Mouse (Mus musculus) frontal cortex, postnatal 25 days (tissue): Measurements from ENCODE around the gene Esrrg.
A peak's percentile ranks its signal among the peaks of the same experiment; 100 is the strongest.

Experiments used
- DNase-seq, 2 experiments: peaks; one replicate each; pipeline ENCODE4 v3.0.0; 2022; ENCODE audit warnings: low spot score in 2 of 2

Esrrg gene

GRCm38 (mm10) chr1:187649871-187650270, 41.3 kb downstream of the Esrrg start:
- DNase-seq: no peak

- DNase-seq: no peak
These were observed 42.4 kb downstream of the Esrrg start for GRCm38 (mm10) chr1:187650786-187651687.

- DNase-seq: peak; percentile 24 to 37
These were observed 43.2 kb downstream of the Esrrg start for GRCm38 (mm10) chr1:187651688-187652241.

- no peak for DNase-seq
These were observed 43.9 kb downstream of the Esrrg start for GRCm38 (mm10) chr1:187652445-187652844.

GRCm38 (mm10) chr1:187653390-187653789, 44.8 kb downstream of the Esrrg start:
- no peak for DNase-seq

GRCm38 (mm10) chr1:187660963-187661362, 52.4 kb downstream of the Esrrg start:
- no peak for DNase-seq

GRCm38 (mm10) chr1:187662083-187662609, 53.6 kb downstream of the Esrrg start:
- no peak for DNase-seq

- DNase-seq: no peak
These were observed 54.8 kb downstream of the Esrrg start for GRCm38 (mm10) chr1:187663376-187663775.

GRCm38 (mm10) chr1:187664261-187664660, 55.7 kb downstream of the Esrrg start:
- DNase-seq: no peak

GRCm38 (mm10) chr1:187665901-187666600, 57.5 kb downstream of the Esrrg start:
- no peak for DNase-seq

- DNase-seq: no peak
These were observed 61.2 kb downstream of the Esrrg start for GRCm38 (mm10) chr1:187669746-187670145.

GRCm38 (mm10) chr1:187672446-187672845, 63.9 kb downstream of the Esrrg start:
- no peak for DNase-seq

- no peak for DNase-seq
These were observed 66.2 kb downstream of the Esrrg start for GRCm38 (mm10) chr1:187674771-187675186.

- DNase-seq: no peak
These were observed 68.0 kb downstream of the Esrrg start for GRCm38 (mm10) chr1:187676626-187677025.

GRCm38 (mm10) chr1:187679246-187679645, 70.7 kb downstream of the Esrrg start:
- no peak for DNase-seq

GRCm38 (mm10) chr1:187684519-187684918, 75.9 kb downstream of the Esrrg start:
- no peak for DNase-seq

GRCm38 (mm10) chr1:187691846-187692525, 83.4 kb downstream of the Esrrg start:
- no peak for DNase-seq

- no peak for DNase-seq
These were observed 86.3 kb downstream of the Esrrg start for GRCm38 (mm10) chr1:187694865-187695264.

- no peak for DNase-seq
These were observed 89.6 kb downstream of the Esrrg start for GRCm38 (mm10) chr1:187698201-187698600.

GRCm38 (mm10) chr1:187700963-187701362, 92.4 kb downstream of the Esrrg start:
- DNase-seq: no peak

- no peak for DNase-seq
These were observed 96.3 kb downstream of the Esrrg start for GRCm38 (mm10) chr1:187704921-187705320.

- no peak for DNase-seq
These were observed 96.8 kb downstream of the Esrrg start for GRCm38 (mm10) chr1:187705348-187705747.
